Mouse (Mus musculus) megakaryocyte, embryonic 14.5 days (primary cell): ENCODE data around the gene Spata13.

Source experiments
- FLI1 ChIP-seq: IDR thresholded peaks from 2 replicates; pipeline ENCODE4 v1.6.1; 2012; ENCODE audit warnings: low read length, inconsistent platforms, mixed read lengths
- GATA1 ChIP-seq: IDR thresholded peaks from 3 replicates; pipeline ENCODE4 v1.6.1; 2012; ENCODE audit warnings: mixed read lengths, low read length, inconsistent platforms, borderline replicate concordance

GRCm38 (mm10) chr14:60751581-60751980, 117.8 kb downstream of the Spata13 start:
- TF ChIP-seq GATA1: no peak
- TF ChIP-seq FLI1: no peak
